ENCODE assay signal across 7 mouse cellular contexts in the genomic region with DNA sequence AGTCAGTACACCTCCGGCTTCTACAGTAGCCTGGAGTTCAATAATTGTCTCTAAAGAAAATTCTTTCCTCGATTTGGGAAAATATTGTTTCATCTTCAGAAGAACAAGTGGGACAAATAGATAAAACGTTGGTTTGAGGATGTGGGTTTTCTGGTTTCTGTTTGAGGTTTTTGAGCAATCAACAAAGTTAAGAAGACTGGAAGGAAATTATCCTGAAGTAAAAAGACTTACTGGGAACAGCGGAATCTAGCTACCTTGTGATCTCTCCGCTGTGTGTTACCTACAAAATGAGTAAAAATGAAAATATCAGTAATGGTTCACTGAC. TPM values are rescaled to one million over a fixed set of nuclear protein-coding genes. Genes with fewer than 3 reads are reported as not detected.
A peak's percentile ranks its signal among the peaks of the same experiment; 100 is the strongest.
DNase-seq lines count a peak whose midpoint lies in the region; ATAC-seq and TF ChIP-seq lines count a peak whose summit lies in the region.

No protein-coding gene starts in this region.

- H3K4me3 ChIP-seq in lung, embryonic 14.5 days (ENCODE audit: low read depth, low read length), result peak overlapping the region; percentile 93
- H3K4me3 ChIP-seq in embryonic fibroblast, embryonic 13.5 days (ENCODE audit: insufficient read depth, low read length), result peak overlapping the region; percentile 60
- H3K4me3 ChIP-seq in limb, embryonic 10.5 days, result peak overlapping the region; percentile 97
- H3K4me3 ChIP-seq in neural tube, embryonic 15.5 days (replicated peaks), result peak overlapping the region; percentile 89

- no peaks in the 10 kb centered on the region for H3K27me3 ChIP-seq in lung, embryonic 14.5 days (ENCODE audit: insufficient read depth, low read length)
- no peaks in the 10 kb centered on the region for H3K27me3 ChIP-seq in limb, embryonic 10.5 days (ENCODE audit: low read depth, poor library complexity, severe bottlenecking)
- no peaks in the 10 kb centered on the region for H3K27me3 ChIP-seq in neural tube, embryonic 15.5 days (replicated peaks)

- no peak for DNase-seq in lung, embryonic 14.5 days
- no peak for DNase-seq in lung, postnatal 4 days
- no peak for DNase-seq in limb, embryonic 10.5 days (ENCODE audit: low spot score)
- no peak for DNase-seq in thymus, postnatal 14 days
- DNase-seq in cerebellum, postnatal 4 days (ENCODE audit: low spot score in 2 of 2), result no peak

- H3K27ac ChIP-seq in lung, embryonic 14.5 days (ENCODE audit: low read depth), result peak overlapping the region; percentile 96
- H3K27ac ChIP-seq in embryonic fibroblast, embryonic 13.5 days (ENCODE audit: insufficient read depth, low read length), result no peak overlapping the region
- H3K27ac ChIP-seq in limb, embryonic 10.5 days, result peak overlapping the region; percentile 91; the same call in 1 of the 2 replicates
- H3K27ac ChIP-seq in neural tube, embryonic 15.5 days (replicated peaks), result peak overlapping the region; percentile 99

- TF ChIP-seq CTCF in lung, embryonic 14.5 days (IDR thresholded peaks at IDR 0.05; ENCODE audit: low read depth), result no peak
- TF ChIP-seq CTCF in embryonic fibroblast, embryonic 13.5 days (IDR thresholded peaks at IDR 0.05; ENCODE audit: borderline replicate concordance, insufficient read depth, low read length), result no peak

- peak overlapping the region; percentile 67 for H3K4me2 ChIP-seq in lung, embryonic 14.5 days
- peak overlapping the region; percentile 77 for H3K4me2 ChIP-seq in neural tube, embryonic 15.5 days

- no peaks in the 10 kb centered on the region for H3K4me1 ChIP-seq in lung, embryonic 14.5 days (ENCODE audit: insufficient read depth)
- no peaks in the 10 kb centered on the region for H3K4me1 ChIP-seq in embryonic fibroblast, embryonic 13.5 days (ENCODE audit: control insufficient read depth, insufficient read depth, low read length)
- H3K4me1 ChIP-seq in limb, embryonic 10.5 days, result peaks cover 12% of the 10 kb centered on the region
- peaks cover 35% of the 10 kb centered on the region for H3K4me1 ChIP-seq in neural tube, embryonic 15.5 days

- TF ChIP-seq POLR2A in embryonic fibroblast, embryonic 13.5 days (IDR thresholded peaks at IDR 0.05; ENCODE audit: low read depth, low read length), result no peak

- no peaks in the 10 kb centered on the region for H3K36me3 ChIP-seq in lung, embryonic 14.5 days (ENCODE audit: insufficient read depth)
- no peaks in the 10 kb centered on the region for H3K36me3 ChIP-seq in limb, embryonic 10.5 days
- no peaks in the 10 kb centered on the region for H3K36me3 ChIP-seq in neural tube, embryonic 15.5 days

- H3K9me3 ChIP-seq in lung, embryonic 14.5 days (ENCODE audit: low read depth, low read length), result no peaks in the 10 kb centered on the region
- no peaks in the 10 kb centered on the region for H3K9me3 ChIP-seq in limb, embryonic 10.5 days (replicated peaks)
- H3K9me3 ChIP-seq in neural tube, embryonic 15.5 days (replicated peaks), result no peaks in the 10 kb centered on the region

- ATAC-seq in lung, embryonic 14.5 days (ENCODE audit: insufficient read depth), result no peak
- no peak for ATAC-seq in neural tube, embryonic 15.5 days (ENCODE audit: low FRiP score)

- H3K9ac ChIP-seq in lung, embryonic 14.5 days, result peak overlapping the region; percentile 62
- H3K9ac ChIP-seq in neural tube, embryonic 15.5 days (replicated peaks), result peak overlapping the region; percentile 72

- 27% methylated on average over 5 of the region's 5 CpGs for WGBS in lung, embryonic 14.5 days
- 25% methylated on average over 5 of the region's 5 CpGs for WGBS in limb, embryonic 10.5 days
- WGBS in neural tube, embryonic 15.5 days, result 24% methylated on average over 5 of the region's 5 CpGs

RNA-seq across cellular contexts. Expression of a gene that starts 0.7 kb away (rescaled TPM):
- polyA plus RNA-seq in lung, embryonic 14.5 days (2014; fragmentation: Nextera tagmentation; extraction: Ambion mirVana), result 17.2 and 18.8 TPM in 2 replicates
- polyA plus RNA-seq in embryonic fibroblast, embryonic 13.5 days (2011; ENCODE audit: insufficient read length, low read depth, missing spikeins), result 13.7 and 18.5 TPM in 2 replicates
- polyA plus RNA-seq in limb, embryonic 10.5 days (2016; fragmentation: Nextera tagmentation; extraction: Ambion mirVana), result 14.4 and 20.2 TPM in 2 replicates
- 24.7 and 24.8 TPM in 2 replicates for polyA plus RNA-seq in neural tube, embryonic 15.5 days (2015; fragmentation: Nextera tagmentation; extraction: Ambion mirVana)
